Mouse (Mus musculus): ENCODE data around the gene Tmem91. TPM values are rescaled to one million over a fixed set of nuclear protein-coding genes. Genes with fewer than 3 reads are reported as not detected.

The Tmem91 gene
- polyA plus RNA-seq, 1 experiment from 2014 or later: 2.2 TPM

DNA sequence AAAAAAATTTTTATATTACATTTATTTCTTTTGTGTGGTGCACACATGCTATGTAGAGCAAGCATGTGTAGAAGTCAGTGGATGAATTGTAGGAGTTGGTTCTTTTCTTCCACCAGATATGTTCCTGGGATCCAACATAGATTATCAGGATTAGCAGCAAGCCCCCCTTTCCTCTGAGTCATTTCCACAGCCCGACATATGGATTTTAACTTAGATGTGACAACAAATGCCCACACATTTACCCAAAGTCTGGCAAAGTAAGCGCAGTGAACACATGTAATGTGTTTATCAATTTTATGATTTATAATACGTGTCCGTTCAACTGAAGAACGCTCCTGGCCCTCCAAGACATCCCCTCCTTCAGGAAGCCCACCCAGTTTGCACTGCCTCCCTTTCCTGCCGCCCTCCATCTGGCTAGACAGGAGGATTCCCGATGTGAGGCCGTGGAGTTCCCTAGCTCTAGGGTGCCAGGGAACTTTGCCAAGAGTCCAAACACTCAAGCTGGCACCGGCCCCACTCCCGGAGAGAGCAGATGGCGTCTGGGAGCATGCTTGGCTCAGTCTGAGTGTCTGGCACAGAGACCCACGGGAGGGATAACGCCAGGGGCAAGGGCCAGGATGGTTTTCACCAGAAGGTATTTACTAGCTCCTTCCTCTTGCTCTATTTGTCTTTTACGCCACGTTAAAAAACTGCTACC, 1.3 kb upstream of the Tmem91 start:
- no peaks in the 10 kb centered on the region for H3K9me3 ChIP-seq
- DNase-seq (ENCODE audit: extremely low spot score, low spot score): no peak
- no peak overlapping the region for H3K27ac ChIP-seq
- H3K4me1 ChIP-seq: peaks cover 18% of the 10 kb centered on the region
- no peak overlapping the region for H3K4me3 ChIP-seq
- WGBS: 85% methylated on average over 15 of the region's 15 CpGs
- H3K36me3 ChIP-seq (replicated peaks): no peaks in the 10 kb centered on the region
- H3K27me3 ChIP-seq (ENCODE audit: poor library complexity, severe bottlenecking): peaks cover 59% of the 10 kb centered on the region

GRCm38 (mm10) chr7:25675405-25675804, 439 bp upstream of the Tmem91 start:
- peaks cover 59% of the 10 kb centered on the region for H3K27me3 ChIP-seq (ENCODE audit: poor library complexity, severe bottlenecking)
- H3K27ac ChIP-seq: no peak overlapping the region
- no peak overlapping the region for H3K4me3 ChIP-seq
- no peaks in the 10 kb centered on the region for H3K9me3 ChIP-seq
- 49% methylated on average over 6 of the region's 6 CpGs for WGBS
- no peak for DNase-seq (ENCODE audit: extremely low spot score, low spot score)
- peaks cover 3% of the 10 kb centered on the region for H3K36me3 ChIP-seq (replicated peaks)
- peaks cover 12% of the 10 kb centered on the region for H3K4me1 ChIP-seq

GRCm38 (mm10) chr7:25674297-25674696, 669 bp downstream of the Tmem91 start:
- no peak overlapping the region for H3K27ac ChIP-seq
- peaks cover 7% of the 10 kb centered on the region for H3K36me3 ChIP-seq (replicated peaks)
- peaks cover 7% of the 10 kb centered on the region for H3K4me1 ChIP-seq
- peak overlapping the region; percentile 48; the same call in 1 of the 2 replicates for H3K4me3 ChIP-seq
- H3K27me3 ChIP-seq (ENCODE audit: poor library complexity, severe bottlenecking): peaks cover 54% of the 10 kb centered on the region
- no peaks in the 10 kb centered on the region for H3K9me3 ChIP-seq
- WGBS: 34% methylated on average over 9 of the region's 9 CpGs
- DNase-seq (ENCODE audit: extremely low spot score, low spot score): no peak

DNA sequence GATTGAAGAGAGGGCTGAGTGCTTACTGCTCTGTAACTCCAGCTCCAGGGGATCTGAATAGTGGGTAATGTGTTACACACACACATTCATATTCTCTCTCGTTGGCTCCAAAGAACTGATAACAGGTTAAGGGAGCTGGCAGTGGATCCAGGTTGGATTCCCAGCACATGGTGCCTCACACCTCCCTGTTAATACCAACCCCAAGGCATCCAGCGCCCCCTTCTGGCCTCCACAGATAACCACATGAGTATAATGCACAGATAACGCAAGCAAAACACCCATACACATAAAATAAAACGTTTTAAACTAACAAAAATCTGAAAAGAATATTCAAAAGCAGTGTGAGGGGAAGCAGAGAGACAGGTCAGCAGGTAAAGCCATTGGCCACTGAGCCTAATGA, 2.5 kb downstream of the Tmem91 start:
- H3K27me3 ChIP-seq (ENCODE audit: poor library complexity, severe bottlenecking): peaks cover 42% of the 10 kb centered on the region
- H3K36me3 ChIP-seq (replicated peaks): peaks cover 26% of the 10 kb centered on the region
- H3K4me1 ChIP-seq: peaks cover 7% of the 10 kb centered on the region
- DNase-seq (ENCODE audit: extremely low spot score, low spot score): no peak
- H3K9me3 ChIP-seq: no peaks in the 10 kb centered on the region
- no peak overlapping the region for H3K27ac ChIP-seq
- 55% methylated on average over 4 of the region's 4 CpGs for WGBS
- no peak overlapping the region for H3K4me3 ChIP-seq

DNA sequence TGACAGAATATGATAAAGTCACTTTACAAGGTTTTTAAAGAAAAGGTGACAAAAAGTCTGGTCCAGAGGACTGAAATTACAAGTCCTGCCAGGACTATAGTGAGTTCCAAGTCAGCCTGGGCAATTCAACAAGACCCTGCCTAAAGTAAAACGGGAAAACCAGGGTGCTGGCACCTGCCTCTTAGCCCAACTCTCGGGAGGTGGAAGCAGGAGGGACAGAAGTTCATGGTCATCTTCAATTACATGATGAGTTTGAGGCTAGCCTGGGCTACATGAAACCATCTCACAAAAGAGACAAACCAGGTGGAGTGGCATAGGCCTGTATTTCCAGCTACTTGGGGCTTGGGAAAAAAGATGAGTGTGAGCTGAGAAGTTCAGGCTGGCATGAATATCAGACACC, 3.3 kb downstream of the Tmem91 start:
- Histone ChIP-seq H3K36me3 (replicated peaks) (peaks cover 33% of the 10 kb centered on the region), H3K9me3 (no peaks in the 10 kb centered on the region), H3K27me3 (ENCODE audit: poor library complexity, severe bottlenecking) (peaks cover 38% of the 10 kb centered on the region), H3K4me3 (no peak overlapping the region), H3K27ac (no peak overlapping the region), H3K4me1 (peaks cover 7% of the 10 kb centered on the region)
- WGBS: 85% methylated on average over 2 of the region's 2 CpGs
- DNase-seq (ENCODE audit: extremely low spot score, low spot score): no peak

GRCm38 (mm10) chr7:25670096-25670495, 4.9 kb downstream of the Tmem91 start:
- H3K4me1 ChIP-seq: peaks cover 7% of the 10 kb centered on the region
- peaks cover 22% of the 10 kb centered on the region for H3K27me3 ChIP-seq (ENCODE audit: poor library complexity, severe bottlenecking)
- 91% methylated on average over 4 of the region's 4 CpGs for WGBS
- DNase-seq (ENCODE audit: extremely low spot score, low spot score): no peak
- H3K36me3 ChIP-seq (replicated peaks): peaks cover 49% of the 10 kb centered on the region
- no peak overlapping the region for H3K4me3 ChIP-seq
- no peaks in the 10 kb centered on the region for H3K9me3 ChIP-seq
- H3K27ac ChIP-seq: no peak overlapping the region

GRCm38 (mm10) chr7:25669631-25670030, 5.3 kb downstream of the Tmem91 start:
- no peak for DNase-seq (ENCODE audit: extremely low spot score, low spot score)
- H3K27me3 ChIP-seq (ENCODE audit: poor library complexity, severe bottlenecking): peaks cover 18% of the 10 kb centered on the region
- H3K27ac ChIP-seq: no peak overlapping the region
- H3K9me3 ChIP-seq: no peaks in the 10 kb centered on the region
- H3K4me3 ChIP-seq: no peak overlapping the region
- WGBS: 83% methylated on average over 9 of the region's 9 CpGs
- H3K4me1 ChIP-seq: peaks cover 2% of the 10 kb centered on the region
- peaks cover 54% of the 10 kb centered on the region for H3K36me3 ChIP-seq (replicated peaks)

DNA sequence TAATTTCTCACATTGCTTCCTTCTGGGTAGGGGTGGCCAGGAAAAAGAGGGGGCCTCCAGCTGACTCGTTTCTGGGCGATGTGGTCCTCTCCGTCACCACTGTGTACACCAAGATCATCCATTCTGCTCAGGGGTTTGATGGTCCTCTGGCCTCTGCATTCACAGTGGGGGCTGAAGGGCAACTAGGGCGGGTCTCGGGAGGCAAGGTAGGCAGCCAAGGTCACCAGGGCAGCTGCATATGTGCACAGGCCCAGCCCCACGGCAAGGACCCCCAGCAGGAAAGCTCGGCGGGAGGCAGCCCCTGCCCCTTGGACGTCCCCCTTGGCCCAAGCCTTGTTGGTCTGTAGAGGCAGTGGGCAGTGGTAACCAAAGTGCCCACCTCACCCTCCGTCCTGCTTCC, 5.8 kb downstream of the Tmem91 start:
- H3K27me3 ChIP-seq (ENCODE audit: poor library complexity, severe bottlenecking): peaks cover 13% of the 10 kb centered on the region
- H3K27ac ChIP-seq: no peak overlapping the region
- no peak overlapping the region for H3K4me3 ChIP-seq
- no peaks in the 10 kb centered on the region for H3K9me3 ChIP-seq
- WGBS: 87% methylated on average over 10 of the region's 10 CpGs
- DNase-seq (ENCODE audit: extremely low spot score, low spot score): no peak
- no peaks in the 10 kb centered on the region for H3K4me1 ChIP-seq
- peaks cover 58% of the 10 kb centered on the region for H3K36me3 ChIP-seq (replicated peaks)

- no peaks in the 10 kb centered on the region for H3K9me3 ChIP-seq
- WGBS: 93% methylated on average over 8 of the region's 8 CpGs
- peaks cover 85% of the 10 kb centered on the region for H3K36me3 ChIP-seq (replicated peaks)
These were observed 8.6 kb downstream of the Tmem91 start for GRCm38 (mm10) chr7:25666381-25666780.

GRCm38 (mm10) chr7:25658657-25659472, 16.1 kb downstream of the Tmem91 start, which contains the start of the genes Bckdha and Exosc5:
TSS of gene Bckdha (minus strand) at chr7:25658981.
TSS of gene Exosc5 (plus strand) at chr7:25659164.
- Histone ChIP-seq H3K4me1 (peaks cover 23% of the 10 kb centered on the region), H3K4me3 (peak within 1 kb of the TSS; percentile 73), H3K27ac (peak within 1 kb of the TSS; percentile 96), H3K27me3 (ENCODE audit: poor library complexity, severe bottlenecking) (no peaks in the 10 kb centered on the region), H3K9me3 (no peaks in the 10 kb centered on the region), H3K36me3 (replicated peaks) (peaks cover 27% of the 10 kb centered on the region)
- under 1% methylated on average over 50 of the region's 50 CpGs for WGBS
- peak; percentile 99 for DNase-seq (ENCODE audit: extremely low spot score, low spot score)

More at GRCm38 (mm10) chr7:25666381-25666780, 8.6 kb downstream of the Tmem91 start:
- no peaks in the 10 kb centered on the region for H3K27me3 ChIP-seq (ENCODE audit: poor library complexity, severe bottlenecking)
- H3K27ac ChIP-seq: no peak overlapping the region
- H3K4me3 ChIP-seq: no peak overlapping the region
- no peaks in the 10 kb centered on the region for H3K4me1 ChIP-seq
- no peak for DNase-seq (ENCODE audit: extremely low spot score, low spot score)

- H3K4me1 ChIP-seq: peaks cover 23% of the 10 kb centered on the region
These were observed 17.2 kb downstream of the Tmem91 start for GRCm38 (mm10) chr7:25657785-25658184.

GRCm38 (mm10) chr7:25655601-25656428, 19.2 kb downstream of the Tmem91 start:
- H3K4me3 ChIP-seq: no peak overlapping the region
- no peak overlapping the region for H3K27ac ChIP-seq
- no peaks in the 10 kb centered on the region for H3K9me3 ChIP-seq
- WGBS: 80% methylated on average over 11 of the region's 11 CpGs
- H3K4me1 ChIP-seq: peaks cover 23% of the 10 kb centered on the region
- no peak for DNase-seq (ENCODE audit: extremely low spot score, low spot score)
- H3K27me3 ChIP-seq (ENCODE audit: poor library complexity, severe bottlenecking): no peaks in the 10 kb centered on the region
- H3K36me3 ChIP-seq (replicated peaks): no peaks in the 10 kb centered on the region

More at GRCm38 (mm10) chr7:25657785-25658184, 17.2 kb downstream of the Tmem91 start:
- H3K36me3 ChIP-seq (replicated peaks): peaks cover 16% of the 10 kb centered on the region
- H3K9me3 ChIP-seq: no peaks in the 10 kb centered on the region
- 44% methylated on average over 10 of the region's 10 CpGs for WGBS
- H3K4me3 ChIP-seq: peak overlapping the region; percentile 73
- no peaks in the 10 kb centered on the region for H3K27me3 ChIP-seq (ENCODE audit: poor library complexity, severe bottlenecking)
- no peak overlapping the region for H3K27ac ChIP-seq
- DNase-seq (ENCODE audit: extremely low spot score, low spot score): no peak

Data from forebrain, embryonic 10.5 days (tissue).